ENCODE assay signal across 11 mouse cellular contexts in the genomic region with DNA sequence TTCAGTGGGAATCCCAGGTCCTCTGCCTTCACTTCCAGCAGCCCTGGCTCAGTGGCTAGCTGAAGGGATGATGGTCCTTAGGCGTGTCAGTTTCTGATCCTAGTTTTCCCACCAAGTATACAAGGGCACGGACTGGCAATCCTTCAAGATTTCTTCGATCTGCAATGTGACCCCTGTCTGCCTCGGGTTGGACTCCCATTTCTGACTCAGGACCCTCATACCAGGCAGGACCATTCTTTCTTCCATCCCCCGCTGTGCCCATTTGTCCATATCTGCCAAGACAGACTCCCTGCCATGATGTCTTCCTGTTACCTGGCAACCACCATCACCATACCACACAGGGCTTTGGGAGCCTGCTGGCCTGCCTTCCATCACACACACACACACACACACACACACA.
DNase-seq lines count a peak whose midpoint lies in the region; ATAC-seq lines count a peak whose summit lies in the region.
"Had no signal": no experiment of that assay in that cellular context is flagged by ENCODE, and none has a peak within 500 bp of the region (broad histone marks: within the 10 kb centered on the region; RNA-seq: fewer than 3 reads in every experiment).

No protein-coding gene starts in this region.

- H3K9me3 ChIP-seq in midbrain, embryonic 10.5 days (replicated peaks) = no peaks in the 10 kb centered on the region
- H3K9me3 ChIP-seq in midbrain, embryonic 11.5 days (ENCODE audit: control insufficient read depth, low read length) = no peaks in the 10 kb centered on the region
- no peaks in the 10 kb centered on the region for H3K9me3 ChIP-seq in limb, embryonic 13.5 days
- H3K9me3 ChIP-seq: midbrain, embryonic 12.5 days had no signal

- DNase-seq in midbrain, embryonic 10.5 days (ENCODE audit: low spot score) = peak; percentile 25
- DNase-seq in midbrain, embryonic 11.5 days (ENCODE audit: low spot score, missing footprints) = no peak
- peak; percentile 41 for DNase-seq in embryo, embryonic 10.5 days (ENCODE audit: low spot score)
- DNase-seq in right cerebral cortex, postnatal 25 days = no peak
- DNase-seq in c-Kit-positive CD71-positive TER-119-positive erythroid progenitor cells, embryonic 14.5 days (ENCODE audit: low spot score) = no peak
- DNase-seq in adrenal gland, adult 8-10 months = no peak
- DNase-seq: gastrocnemius, postnatal 10 days; kidney, postnatal 25 days; lung, adult 2 months had no signal

- ATAC-seq in midbrain, embryonic 11.5 days (ENCODE audit: low FRiP score) = no peak; the same call in 1 of the 2 replicates
- no peak for ATAC-seq in limb, embryonic 13.5 days (ENCODE audit: low FRiP score, low read depth)

- peaks cover 39% of the 10 kb centered on the region for H3K27me3 ChIP-seq in midbrain, embryonic 10.5 days (ENCODE audit: low read depth, poor library complexity, severe bottlenecking)
- no peaks in the 10 kb centered on the region for H3K27me3 ChIP-seq in midbrain, embryonic 11.5 days (ENCODE audit: control insufficient read depth, insufficient read depth, low read length)
- H3K27me3 ChIP-seq in limb, embryonic 13.5 days = peaks cover 6% of the 10 kb centered on the region; the same call in 1 of the 2 replicates

- WGBS in midbrain, embryonic 10.5 days = 57% methylated on average over 5 of the region's 5 CpGs
- WGBS in midbrain, embryonic 11.5 days = 61% methylated on average over 5 of the region's 5 CpGs
- 83% methylated on average over 5 of the region's 5 CpGs for WGBS in limb, embryonic 13.5 days

- H3K4me3 ChIP-seq in midbrain, embryonic 10.5 days = no peak overlapping the region
- no peak overlapping the region for H3K4me3 ChIP-seq in midbrain, embryonic 11.5 days (ENCODE audit: low read depth, low read length)
- H3K4me3 ChIP-seq in limb, embryonic 13.5 days = no peak overlapping the region
- H3K4me3 ChIP-seq: midbrain, embryonic 12.5 days had no signal

- no peaks in the 10 kb centered on the region for H3K36me3 ChIP-seq in midbrain, embryonic 10.5 days
- no peaks in the 10 kb centered on the region for H3K36me3 ChIP-seq in midbrain, embryonic 11.5 days (ENCODE audit: control insufficient read depth, insufficient read depth, low read length)
- H3K36me3 ChIP-seq in limb, embryonic 13.5 days = no peaks in the 10 kb centered on the region
- H3K36me3 ChIP-seq: midbrain, embryonic 12.5 days had no signal

- H3K9ac ChIP-seq in midbrain, embryonic 11.5 days (ENCODE audit: low read length) = no peak overlapping the region
- H3K9ac ChIP-seq in limb, embryonic 13.5 days = no peak overlapping the region
- H3K9ac ChIP-seq: midbrain, embryonic 12.5 days had no signal

- peak overlapping the region; percentile 71; the same call in 1 of the 2 replicates for H3K27ac ChIP-seq in midbrain, embryonic 10.5 days (replicated peaks)
- no peak overlapping the region for H3K27ac ChIP-seq in midbrain, embryonic 11.5 days (ENCODE audit: low read depth, low read length)
- H3K27ac ChIP-seq in limb, embryonic 13.5 days = no peak overlapping the region; the same call in 1 of the 2 replicates
- H3K27ac ChIP-seq: midbrain, embryonic 12.5 days had no signal

- no peak overlapping the region for H3K4me2 ChIP-seq in midbrain, embryonic 11.5 days
- H3K4me2 ChIP-seq in limb, embryonic 13.5 days (replicated peaks) = peak overlapping the region; percentile 28; the same call in 1 of the 2 replicates
- H3K4me2 ChIP-seq: midbrain, embryonic 12.5 days had no signal

- peaks cover 80% of the 10 kb centered on the region for H3K4me1 ChIP-seq in midbrain, embryonic 10.5 days
- H3K4me1 ChIP-seq in midbrain, embryonic 11.5 days (ENCODE audit: control insufficient read depth, insufficient read depth, low read length) = peaks cover 30% of the 10 kb centered on the region
- peaks cover 33% of the 10 kb centered on the region for H3K4me1 ChIP-seq in limb, embryonic 13.5 days

Comparison
In these comparisons a context has a peak if more than half of its experiments do, and no peak if none do; other contexts are left out.
1. DNase-seq: peak in midbrain, embryonic 10.5 days (single experiment) and embryo, embryonic 10.5 days (single experiment); none in midbrain, embryonic 11.5 days (single experiment), right cerebral cortex, postnatal 25 days (single experiment), c-Kit-positive CD71-positive TER-119-positive erythroid progenitor cells, embryonic 14.5 days (single experiment) and adrenal gland, adult 8-10 months (single experiment).